11 mouse cellular contexts compared by ENCODE assay signal in genomic region chr8:126872574-126872973, GRCm38 (mm10).
DNase-seq lines count a peak whose midpoint lies in the region; ATAC-seq and TF ChIP-seq lines count a peak whose summit lies in the region.
"Had no signal": no experiment of that assay in that cellular context is flagged by ENCODE, and none has a peak within 500 bp of the region (broad histone marks: within the 10 kb centered on the region; RNA-seq: fewer than 3 reads in every experiment).

No protein-coding gene starts in this region.

- no peak for DNase-seq in embryonic facial prominence, embryonic 10.5 days (ENCODE audit: low spot score)
- DNase-seq in liver, adult 2 months (ENCODE audit: extremely low read depth, low read depth, low spot score), result peak; percentile 48
- no peak for DNase-seq in liver, embryonic 11.5 days (ENCODE audit: low spot score)
- peak; percentile 64 for DNase-seq in fibroblast of lung, adult 2 months (ENCODE audit: low read depth)
- peak; percentile 82 for DNase-seq in lung, postnatal 36 days
- DNase-seq in frontal cortex, postnatal 36 days (ENCODE audit: low spot score in 2 of 2), result no peak
- DNase-seq in forebrain, embryonic 11.5 days (ENCODE audit: low spot score), result no peak

- H3K4me2 ChIP-seq in embryonic facial prominence, embryonic 12.5 days (replicated peaks), result no peak overlapping the region
- H3K4me2 ChIP-seq in liver, embryonic 11.5 days, result no peak overlapping the region
- H3K4me2 ChIP-seq in forebrain, embryonic 11.5 days (ENCODE audit: low read depth, low read length, severe bottlenecking), result no peak overlapping the region
- H3K4me2 ChIP-seq: heart, embryonic 13.5 days had no signal

- no peaks in the 10 kb centered on the region for H3K27me3 ChIP-seq in embryonic facial prominence, embryonic 12.5 days
- no peaks in the 10 kb centered on the region for H3K27me3 ChIP-seq in embryonic facial prominence, embryonic 10.5 days (replicated peaks; ENCODE audit: low read depth, poor library complexity, severe bottlenecking)
- no peaks in the 10 kb centered on the region for H3K27me3 ChIP-seq in liver, adult 2 months (ENCODE audit: control insufficient read depth, insufficient read depth, low read length)
- no peaks in the 10 kb centered on the region for H3K27me3 ChIP-seq in liver, embryonic 11.5 days (replicated peaks; ENCODE audit: control insufficient read depth, insufficient read depth, low read length)
- no peaks in the 10 kb centered on the region for H3K27me3 ChIP-seq in forebrain, embryonic 11.5 days (ENCODE audit: control insufficient read depth, insufficient read depth, low read length)
- H3K27me3 ChIP-seq: heart, embryonic 13.5 days had no signal

- no peak for ATAC-seq in embryonic facial prominence, embryonic 12.5 days (ENCODE audit: insufficient number of reproducible peaks, insufficient read depth, low FRiP score, low TSS enrichment)
- ATAC-seq in liver, embryonic 11.5 days (replicated peaks; ENCODE audit: low FRiP score), result no peak
- ATAC-seq in forebrain, embryonic 11.5 days (replicated peaks; ENCODE audit: low FRiP score), result no peak
- ATAC-seq: CD4-positive, CD25-positive, alpha-beta regulatory T cell, adult 4 months; hindbrain, postnatal 0 days had no signal

- no peak overlapping the region for H3K9ac ChIP-seq in embryonic facial prominence, embryonic 12.5 days
- no peak overlapping the region for H3K9ac ChIP-seq in liver, adult 2 months (ENCODE audit: low read depth, low read length)
- H3K9ac ChIP-seq in liver, embryonic 11.5 days (ENCODE audit: low read depth, low read length), result no peak overlapping the region
- H3K9ac ChIP-seq in forebrain, embryonic 11.5 days (ENCODE audit: low read length), result no peak overlapping the region
- H3K9ac ChIP-seq: heart, embryonic 13.5 days had no signal

- 80% methylated on average over 4 of the region's 4 CpGs for WGBS in embryonic facial prominence, embryonic 12.5 days
- 85% methylated on average over 4 of the region's 4 CpGs for WGBS in embryonic facial prominence, embryonic 10.5 days
- 81% methylated on average over 4 of the region's 4 CpGs for WGBS in liver, adult 2 months
- WGBS in liver, embryonic 11.5 days, result 68% methylated on average over 4 of the region's 4 CpGs
- WGBS in forebrain, embryonic 11.5 days, result 88% methylated on average over 4 of the region's 4 CpGs

- peaks cover 46% of the 10 kb centered on the region for H3K4me1 ChIP-seq in embryonic facial prominence, embryonic 12.5 days
- H3K4me1 ChIP-seq in embryonic facial prominence, embryonic 10.5 days, result peaks cover 41% of the 10 kb centered on the region
- H3K4me1 ChIP-seq in liver, adult 2 months (ENCODE audit: control insufficient read depth, insufficient read depth, low read length), result peaks cover 19% of the 10 kb centered on the region
- no peaks in the 10 kb centered on the region; the same call in 1 of the 2 replicates for H3K4me1 ChIP-seq in liver, embryonic 11.5 days (replicated peaks; ENCODE audit: control insufficient read depth, insufficient read depth, low read length)
- H3K4me1 ChIP-seq in forebrain, embryonic 11.5 days (replicated peaks; ENCODE audit: control insufficient read depth, insufficient read depth, low read length), result no peaks in the 10 kb centered on the region

- no peaks in the 10 kb centered on the region for H3K36me3 ChIP-seq in embryonic facial prominence, embryonic 12.5 days
- H3K36me3 ChIP-seq in embryonic facial prominence, embryonic 10.5 days (replicated peaks), result no peaks in the 10 kb centered on the region
- H3K36me3 ChIP-seq in liver, adult 2 months (ENCODE audit: control insufficient read depth, insufficient read depth, low read length), result no peaks in the 10 kb centered on the region
- H3K36me3 ChIP-seq in liver, embryonic 11.5 days (ENCODE audit: control insufficient read depth, insufficient read depth, low read length), result no peaks in the 10 kb centered on the region
- no peaks in the 10 kb centered on the region for H3K36me3 ChIP-seq in forebrain, embryonic 11.5 days (ENCODE audit: control insufficient read depth, insufficient read depth, low read length)
- H3K36me3 ChIP-seq: heart, embryonic 13.5 days had no signal

- H3K9me3 ChIP-seq in embryonic facial prominence, embryonic 12.5 days, result no peaks in the 10 kb centered on the region
- H3K9me3 ChIP-seq in embryonic facial prominence, embryonic 10.5 days, result 0 out of 2 replicates have a peak, but pooled peaks cover 3% of the 10 kb centered on the region
- H3K9me3 ChIP-seq in liver, embryonic 11.5 days (ENCODE audit: control insufficient read depth, low read length), result no peaks in the 10 kb centered on the region
- no peaks in the 10 kb centered on the region for H3K9me3 ChIP-seq in forebrain, embryonic 11.5 days (ENCODE audit: control insufficient read depth, low read length)
- H3K9me3 ChIP-seq: heart, embryonic 13.5 days had no signal

- peak overlapping the region; percentile 18; the same call in 1 of the 2 replicates for H3K27ac ChIP-seq in embryonic facial prominence, embryonic 12.5 days
- no peak overlapping the region for H3K27ac ChIP-seq in embryonic facial prominence, embryonic 10.5 days (replicated peaks)
- H3K27ac ChIP-seq in liver, adult 2 months (replicated peaks; ENCODE audit: insufficient read depth, low read depth, low read length), result peak overlapping the region; percentile 63
- no peak overlapping the region for H3K27ac ChIP-seq in liver, embryonic 11.5 days (ENCODE audit: low read depth, low read length)
- H3K27ac ChIP-seq in forebrain, embryonic 11.5 days (ENCODE audit: low read depth, low read length), result no peak overlapping the region
- H3K27ac ChIP-seq: heart, embryonic 13.5 days; hindbrain, postnatal 0 days had no signal

- no peaks in the 10 kb centered on the region for H3K79me2 ChIP-seq in liver, adult 2 months (ENCODE audit: control insufficient read depth, insufficient read depth, low read length)

- H3K4me3 ChIP-seq in embryonic facial prominence, embryonic 12.5 days, result no peak overlapping the region
- no peak overlapping the region for H3K4me3 ChIP-seq in embryonic facial prominence, embryonic 10.5 days
- no peak overlapping the region for H3K4me3 ChIP-seq in liver, adult 2 months (ENCODE audit: insufficient read depth, low read depth, low read length)
- no peak overlapping the region for H3K4me3 ChIP-seq in liver, embryonic 11.5 days (ENCODE audit: low read depth, low read length)
- no peak overlapping the region for H3K4me3 ChIP-seq in forebrain, embryonic 11.5 days (ENCODE audit: low read depth, low read length)
- H3K4me3 ChIP-seq: heart, embryonic 13.5 days had no signal

- no peak for TF ChIP-seq CTCF in liver, adult 2 months (IDR thresholded peaks at IDR 0.05; ENCODE audit: low read depth, low read length)

- TF ChIP-seq POLR2A in liver, adult 2 months (IDR thresholded peaks at IDR 0.05; ENCODE audit: extremely low read depth, insufficient read depth, low read length), result no peak

Comparison
In these comparisons a context has a peak if more than half of its experiments do, and no peak if none do; other contexts are left out.
1. H3K27ac ChIP-seq: peak in embryonic facial prominence, embryonic 12.5 days (single experiment) and liver, adult 2 months (single experiment); none in embryonic facial prominence, embryonic 10.5 days (single experiment), liver, embryonic 11.5 days (single experiment) and forebrain, embryonic 11.5 days (single experiment).
2. DNase-seq: peak in liver, adult 2 months (single experiment), fibroblast of lung, adult 2 months (single experiment) and lung, postnatal 36 days (single experiment); none in embryonic facial prominence, embryonic 10.5 days (single experiment), liver, embryonic 11.5 days (single experiment), frontal cortex, postnatal 36 days (0 of 2) and forebrain, embryonic 11.5 days (single experiment).